Mouse (Mus musculus): ENCODE measurements at regions not wholly inside any gene's neighbourhood (a gene's known extent, or its start where the extent isn't known, plus 50 kb on each side); places are given as distances from the start of the nearest gene placed in this dataset.
"Not testable (repeated sequence)": the region's sequence is repeated elsewhere in the genome, so short reads cannot be mapped to it uniquely, and the experiment has no call there.

- DNase-seq (ENCODE audit: low spot score in 2 of 2) = no peak
Observed at GRCm38 (mm10) chr13:72280871-72281270, 317.3 kb upstream of the Irx1 start.

GRCm38 (mm10) chr13:72282764-72283163 is 319.2 kb upstream of the Irx1 start:
- no peak for DNase-seq (ENCODE audit: low spot score in 2 of 2)

GRCm38 (mm10) chr13:72283701-72284100 is 320.2 kb upstream of the Irx1 start:
- no peak for DNase-seq (ENCODE audit: low spot score in 2 of 2)

DNA sequence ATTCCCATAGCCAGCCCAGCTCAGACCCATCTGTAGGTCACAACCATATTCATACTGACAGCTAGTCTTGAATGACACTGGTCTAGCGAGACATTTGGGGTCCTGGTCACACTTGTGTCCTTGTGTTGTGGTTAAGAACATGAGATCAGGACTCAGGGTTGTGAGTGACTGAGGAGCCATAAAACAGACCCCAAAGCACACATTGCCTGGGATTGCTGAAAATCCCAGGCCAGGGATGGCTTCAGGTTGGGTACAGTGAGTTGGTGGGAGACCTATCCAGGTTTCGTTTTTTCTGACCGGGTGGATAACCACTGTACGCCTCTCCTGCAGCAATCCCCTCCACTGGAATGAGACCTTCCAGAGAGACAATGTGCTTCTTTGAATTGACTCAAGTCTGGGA is 322.8 kb upstream of the Irx1 start:
- no peak for DNase-seq (ENCODE audit: low spot score in 2 of 2)

GRCm38 (mm10) chr13:72288381-72289092 is 325.0 kb upstream of the Irx1 start:
- no peak for DNase-seq (ENCODE audit: low spot score in 2 of 2)

DNA sequence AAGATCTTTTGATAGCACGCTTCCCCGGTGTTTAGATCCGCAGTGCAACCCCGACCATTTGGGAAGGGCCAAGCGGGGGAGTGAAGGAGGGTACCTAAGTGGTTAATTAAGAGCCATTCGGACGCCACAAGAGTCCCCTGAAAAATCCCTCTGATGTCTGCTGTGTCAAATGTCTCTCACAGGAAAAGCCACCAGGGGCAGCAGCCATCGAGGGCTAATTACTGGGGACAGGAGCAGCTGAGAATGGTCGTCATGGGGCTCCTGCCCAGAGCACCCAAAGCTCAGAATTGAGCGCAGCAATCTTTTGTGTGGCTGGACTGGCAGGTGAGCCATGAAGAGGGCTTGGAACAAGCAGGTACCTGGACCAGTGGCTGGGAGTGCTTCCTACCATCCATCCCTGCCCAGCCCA is 325.6 kb upstream of the Irx1 start:
- DNase-seq (ENCODE audit: low spot score in 2 of 2) = no peak

- DNase-seq (ENCODE audit: low spot score in 2 of 2) = no peak
Observed at GRCm38 (mm10) chr13:72292361-72292760, 328.8 kb upstream of the Irx1 start.

- DNase-seq (ENCODE audit: low spot score in 2 of 2) = no peak
Observed at GRCm38 (mm10) chr13:72293059-72293694, 329.7 kb upstream of the Irx1 start.

- DNase-seq (ENCODE audit: low spot score in 2 of 2) = no peak
Observed at GRCm38 (mm10) chr13:72298264-72298870, 330.3 kb upstream of the Irx2 start.

GRCm38 (mm10) chr13:72299660-72300059 is 329.0 kb upstream of the Irx2 start:
- no peak for DNase-seq (ENCODE audit: low spot score in 2 of 2)

- DNase-seq (ENCODE audit: low spot score in 2 of 2) = no peak
Observed at GRCm38 (mm10) chr13:72301114-72301513, 327.5 kb upstream of the Irx2 start.

- no peak for DNase-seq (ENCODE audit: low spot score in 2 of 2)
Observed at GRCm38 (mm10) chr13:72301841-72302240, 326.8 kb upstream of the Irx2 start.

- no peak for DNase-seq (ENCODE audit: low spot score in 2 of 2)
Observed at GRCm38 (mm10) chr13:72302436-72303125, 326.0 kb upstream of the Irx2 start.

DNA sequence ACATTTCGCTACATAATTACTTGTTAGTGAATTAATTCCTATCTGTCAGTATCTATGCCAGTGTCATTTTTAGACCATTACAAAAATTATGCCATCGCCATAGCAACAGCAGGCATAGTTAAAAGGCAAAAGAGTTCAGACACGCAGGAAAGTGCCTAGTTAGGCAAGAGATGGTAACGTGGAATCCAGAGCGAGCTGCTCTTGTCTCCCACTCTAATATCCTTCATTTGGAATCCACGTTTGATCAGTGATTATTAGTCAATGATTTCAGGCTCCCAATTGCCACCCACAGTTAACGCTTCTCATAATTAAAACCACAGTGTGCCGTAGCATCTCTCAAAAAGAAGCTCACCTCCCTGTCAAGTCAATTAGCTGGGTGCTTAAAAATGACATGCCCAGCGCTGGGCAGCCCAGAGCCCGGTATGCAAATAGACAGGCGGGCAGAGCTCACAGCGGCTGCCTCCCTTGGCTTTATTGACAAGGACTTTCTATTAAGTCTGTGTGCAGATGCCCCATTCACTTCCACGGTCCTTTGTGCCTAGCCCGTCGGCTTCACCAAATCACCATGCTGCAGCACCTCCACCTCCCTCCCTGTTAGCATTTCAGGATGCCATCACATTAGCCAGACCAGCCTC is 325.4 kb upstream of the Irx2 start:
- no peak for DNase-seq (ENCODE audit: low spot score in 2 of 2)

- DNase-seq (ENCODE audit: low spot score in 2 of 2) = no peak
Observed at GRCm38 (mm10) chr13:72324041-72324690, 304.5 kb upstream of the Irx2 start.

- DNase-seq (ENCODE audit: low spot score in 2 of 2) = not testable (repeated sequence)
Observed at GRCm38 (mm10) chr13:72326201-72326600, 302.4 kb upstream of the Irx2 start.

- no peak for DNase-seq (ENCODE audit: low spot score in 2 of 2)
Observed at GRCm38 (mm10) chr13:72345647-72346133, 282.9 kb upstream of the Irx2 start.

DNA sequence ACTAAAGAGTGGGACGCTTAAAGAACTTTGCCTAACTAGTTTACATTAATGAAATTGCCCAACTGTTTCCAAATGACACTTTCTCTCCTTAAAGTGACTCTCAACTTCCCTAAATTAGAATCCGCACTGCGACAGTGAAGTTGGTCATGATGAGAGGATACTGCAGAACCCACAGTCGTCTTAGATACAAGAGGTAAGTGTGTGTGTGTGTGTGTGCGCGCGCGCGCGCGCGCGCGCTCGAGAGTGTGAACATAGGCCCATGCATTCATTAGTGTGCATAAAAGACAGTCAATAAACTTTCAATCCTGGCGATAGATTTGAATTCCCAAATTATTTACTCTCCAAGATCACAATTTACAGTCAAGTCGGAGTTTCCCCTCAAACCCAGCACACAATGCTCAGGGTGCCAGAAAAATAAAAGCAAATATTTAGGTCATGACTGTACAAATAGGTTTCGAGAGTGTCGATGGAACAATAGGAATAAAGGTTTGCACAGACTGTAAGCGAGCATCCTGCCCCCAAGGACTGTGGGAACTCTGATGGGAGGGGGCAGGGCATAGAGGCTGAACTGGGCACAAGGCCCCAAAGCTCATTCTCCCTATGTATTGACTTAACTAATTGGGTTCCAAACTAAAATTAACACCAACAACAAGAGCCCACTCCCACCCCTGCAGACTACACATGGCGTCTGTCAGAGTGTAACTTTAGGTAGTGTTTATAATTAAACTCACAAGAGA is 282.2 kb upstream of the Irx2 start:
- DNase-seq (ENCODE audit: low spot score in 2 of 2) = no peak

- DNase-seq (ENCODE audit: low spot score in 2 of 2) = no peak
Observed at GRCm38 (mm10) chr13:72346944-72347586, 281.6 kb upstream of the Irx2 start.

DNA sequence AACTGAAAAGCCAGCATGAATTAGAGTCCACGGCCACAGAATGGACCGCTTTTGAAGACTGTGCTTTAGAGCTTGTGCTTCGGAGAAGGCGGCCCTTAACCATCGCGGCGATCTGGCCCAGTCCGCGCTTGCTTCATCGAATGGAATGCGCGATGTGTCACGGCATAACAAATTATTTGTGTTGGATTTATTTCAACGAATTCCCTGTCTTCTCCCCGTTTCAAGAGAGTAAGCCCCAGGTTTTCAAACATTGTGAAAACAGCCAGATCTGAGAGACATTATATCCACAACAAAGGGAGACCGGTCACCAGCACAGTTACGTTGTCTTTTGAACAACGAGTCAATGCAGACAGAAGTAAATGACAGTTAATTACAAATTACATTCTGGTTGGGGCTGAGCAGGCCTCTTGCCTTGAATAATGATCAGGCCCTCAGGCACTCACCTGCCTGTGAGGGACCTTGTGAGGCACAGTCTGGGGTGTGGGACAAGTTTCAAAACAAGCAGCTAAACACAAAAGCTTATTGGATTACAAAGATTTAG is 275.9 kb upstream of the Irx2 start:
- no peak for DNase-seq (ENCODE audit: low spot score in 2 of 2)
